Mouse (Mus musculus) thymus, postnatal 14 days (tissue): ENCODE measurements around the gene Yipf7.

Experiments used
- DNase-seq: peaks from one replicate; pipeline ENCODE4 v3.0.0; 2021

Yipf7 gene

DNA sequence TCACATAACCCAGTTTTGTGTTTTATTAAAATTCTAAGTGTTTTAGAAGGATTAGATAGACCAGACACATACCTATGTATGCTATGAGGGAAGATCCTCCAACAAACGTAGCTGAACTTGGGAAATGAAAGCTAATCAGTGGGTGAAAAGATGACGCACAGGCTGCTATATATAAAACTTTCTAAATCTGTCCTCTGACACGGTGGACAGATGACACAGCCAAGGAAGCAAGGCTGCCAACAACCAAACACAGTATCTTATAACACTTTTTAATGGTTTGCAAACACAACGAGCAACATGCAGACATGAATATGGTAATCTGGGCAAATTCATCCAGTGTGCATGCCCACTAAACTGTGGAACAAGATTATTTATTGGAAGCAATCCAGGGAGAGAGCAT is at the start of gene Yipf7:
Gene Yipf7, minus strand, starts transcription at position 160 of the 400 bp plus-strand sequence.
- no peak for DNase-seq

- DNase-seq: peak; percentile 89
Observed at GRCm38 (mm10) chr5:69591640-69592461, 49.4 kb upstream of the Yipf7 start, which contains the start of gene Gnpda2. Gnpda2 (minus strand) TSS chr5:69592340.

DNA sequence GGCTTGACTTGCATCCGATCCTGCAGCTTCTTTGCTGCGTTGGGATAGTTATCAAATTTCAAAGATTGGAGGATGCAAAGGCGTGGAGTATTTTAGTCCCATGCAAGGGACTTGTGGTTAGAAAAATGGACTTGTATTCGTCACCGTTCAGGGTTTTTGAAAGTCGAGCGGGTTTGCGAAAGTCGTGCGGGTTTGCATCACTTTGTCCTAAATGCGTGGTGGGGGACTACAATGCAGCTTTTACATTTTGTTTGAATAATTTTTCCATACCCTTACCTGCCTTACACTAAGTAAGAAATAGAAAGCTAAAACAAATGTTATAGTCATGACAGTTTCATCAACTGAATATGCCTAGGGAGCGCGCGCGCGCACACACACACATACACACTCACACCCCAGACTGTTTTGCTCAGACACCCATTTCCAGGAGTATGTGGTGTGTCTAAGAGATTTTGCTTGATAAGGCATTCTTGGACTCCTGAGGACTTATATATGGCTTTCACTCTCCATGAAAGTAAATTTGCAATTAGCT is 15.0 kb upstream of the Yipf7 start:
- DNase-seq: peak; percentile 7

DNA sequence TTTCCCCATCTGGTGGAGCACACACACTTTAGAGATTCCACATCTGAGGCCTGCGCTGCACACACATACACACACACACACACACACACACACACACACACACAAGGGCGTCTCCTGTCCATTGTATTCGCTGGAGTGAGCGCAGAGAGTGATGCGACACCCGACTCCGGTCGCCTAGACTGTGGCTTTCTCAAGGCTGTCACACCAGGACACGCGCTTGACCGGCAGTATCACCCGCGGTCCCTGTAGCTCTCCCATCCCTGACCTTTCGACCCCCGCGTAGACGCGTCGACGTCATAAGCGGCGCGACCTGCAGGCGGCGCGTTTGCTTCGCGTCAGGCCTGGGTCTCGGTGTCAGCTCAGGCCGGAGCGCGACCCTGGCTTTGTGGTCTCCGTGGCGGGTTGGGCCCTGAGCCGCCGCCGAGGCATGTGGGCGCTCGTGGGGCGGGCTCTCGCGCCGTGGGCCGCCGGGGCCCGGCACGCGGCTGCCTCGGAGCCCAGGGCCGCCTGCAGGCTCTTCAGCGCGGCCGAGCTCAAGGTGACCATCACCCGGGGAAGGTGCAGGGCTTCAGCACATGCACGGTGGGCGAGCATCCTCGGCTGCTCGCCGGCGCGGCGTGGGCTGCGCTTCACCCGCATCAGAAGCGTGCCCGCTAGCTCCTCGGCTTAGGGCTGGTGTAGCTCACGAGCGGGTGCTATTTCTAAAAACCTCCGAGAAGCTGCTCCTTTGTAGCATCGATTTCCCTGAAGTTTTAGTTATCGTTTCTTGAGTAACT is 14.4 kb upstream of the Yipf7 start, which contains the start of gene Guf1:
Gene Guf1, plus strand, starts transcription at position 296 of the 776 bp plus-strand sequence.
- DNase-seq: peak; percentile 95

DNA sequence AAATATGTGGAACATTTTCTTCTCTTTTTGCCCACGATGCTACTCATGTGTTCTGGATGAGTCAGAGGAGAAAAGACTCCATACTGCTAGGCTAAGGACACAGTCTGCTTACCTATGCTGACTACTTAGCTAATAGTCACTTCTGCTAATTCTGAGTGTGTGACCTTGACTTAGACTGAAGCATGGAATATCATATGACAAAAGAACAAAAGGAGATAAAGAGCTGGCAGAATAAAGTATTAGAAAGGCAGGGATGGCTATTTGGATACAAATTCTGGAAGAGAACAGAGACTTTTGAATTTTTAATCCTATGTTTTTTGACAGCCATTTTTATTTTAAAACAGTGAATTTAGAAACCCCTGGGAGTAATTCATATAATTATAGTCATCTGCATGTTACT is 768 bp downstream of the Yipf7 start:
- DNase-seq: no peak

GRCm38 (mm10) chr5:69523944-69524343 is 18.5 kb downstream of the Yipf7 start:
- no peak for DNase-seq

DNA sequence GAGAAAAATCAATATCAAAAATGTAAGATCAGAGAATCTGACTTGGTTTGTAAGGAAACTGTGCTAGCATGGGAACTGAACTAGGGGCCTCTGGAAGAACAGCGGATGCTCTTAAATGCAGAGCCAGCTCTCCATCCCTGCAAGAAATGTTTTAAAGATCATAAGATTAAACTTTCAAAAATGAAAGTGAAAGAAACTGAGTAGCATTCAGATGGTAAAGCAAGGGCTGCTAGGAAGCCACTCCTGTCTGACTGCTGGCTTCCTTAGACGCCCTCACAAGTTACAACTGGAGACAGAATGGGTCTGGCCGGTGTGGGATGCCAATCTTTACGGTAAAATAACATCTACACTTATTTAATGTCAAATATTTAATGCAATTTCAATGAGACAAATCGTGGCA is 20.4 kb downstream of the Yipf7 start:
- no peak for DNase-seq

DNA sequence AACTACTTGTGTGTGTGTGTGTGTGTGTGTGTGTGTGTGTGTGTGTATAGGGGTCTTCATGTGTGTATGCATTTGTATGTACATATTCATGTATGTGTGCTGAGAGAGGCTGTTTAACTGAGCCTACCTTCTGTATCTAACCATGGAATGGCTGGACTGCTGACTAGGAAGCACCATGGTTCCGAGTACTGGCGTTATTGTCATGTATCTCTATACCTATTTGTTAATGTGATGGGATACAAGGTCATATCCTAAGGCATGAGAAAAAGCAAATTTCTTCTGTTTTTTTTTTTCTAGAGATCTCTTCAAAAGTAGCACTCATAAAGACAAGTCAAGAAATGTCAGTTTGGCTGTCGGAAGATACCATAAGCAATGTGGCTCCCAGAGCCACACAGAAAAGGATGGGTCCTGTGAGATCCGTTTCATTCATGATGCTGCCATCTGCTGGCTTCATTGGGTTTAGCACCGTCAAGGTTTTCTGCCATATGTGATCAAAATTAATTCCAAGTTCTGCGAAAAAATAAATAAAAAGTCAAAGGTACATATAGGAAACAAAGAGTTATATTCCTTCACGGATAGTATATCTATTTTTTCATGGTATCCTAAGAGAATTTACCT is 21.7 kb downstream of the Yipf7 start:
- peak; percentile 16 for DNase-seq

- no peak for DNase-seq
Observed at GRCm38 (mm10) chr5:69512203-69512602, 30.2 kb downstream of the Yipf7 start.

DNA sequence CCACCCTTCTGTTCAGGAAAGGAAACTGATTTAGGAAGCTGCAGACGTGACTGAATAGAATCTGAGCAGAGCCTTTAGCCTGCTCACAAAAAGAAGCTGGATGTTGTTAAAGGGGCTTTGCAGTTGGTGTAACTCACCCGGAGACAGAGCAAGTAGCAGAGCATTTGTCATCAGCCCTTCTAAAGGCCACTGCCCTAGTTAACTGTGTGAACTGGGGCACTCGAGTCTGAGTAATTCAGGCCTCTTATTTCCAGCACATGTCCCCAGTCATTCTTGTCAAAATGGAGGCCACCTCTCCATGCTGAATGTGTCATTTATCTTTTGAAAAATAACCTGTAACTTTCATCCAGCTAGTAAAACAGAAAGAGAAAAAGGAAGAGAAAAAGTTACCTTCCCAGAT is 30.8 kb downstream of the Yipf7 start:
- DNase-seq: no peak

DNA sequence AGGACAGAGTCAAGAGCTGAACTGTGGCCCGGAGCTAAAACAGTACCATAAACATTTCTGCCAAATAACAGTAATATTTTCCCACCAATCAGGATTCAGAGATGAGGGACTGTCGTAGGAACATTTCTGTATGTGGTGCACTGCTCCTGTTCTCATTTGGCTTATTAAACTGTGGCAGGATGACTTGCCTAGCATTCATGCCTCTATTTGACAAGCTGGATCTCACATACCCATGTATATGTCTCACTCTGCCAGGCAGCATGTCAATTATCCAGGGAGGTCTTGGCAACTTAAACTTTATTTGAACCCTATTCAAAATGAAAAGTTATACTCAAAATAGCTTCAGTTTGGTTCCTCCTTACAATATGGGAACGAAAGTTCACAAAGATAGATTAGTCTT is 35.4 kb downstream of the Yipf7 start:
- no peak for DNase-seq

- DNase-seq: no peak
Observed at GRCm38 (mm10) chr5:69489046-69489445, 53.4 kb downstream of the Yipf7 start.

- no peak for DNase-seq
Observed at GRCm38 (mm10) chr5:69467520-69467919, 74.9 kb downstream of the Yipf7 start.
